Mouse (Mus musculus) cerebellum, adult (tissue): ENCODE measurements around the gene Spcs2.
"Not testable (repeated sequence)": the region's sequence is repeated elsewhere in the genome, so short reads cannot be mapped to it uniquely, and the experiment has no call there.

Experiments
- ATAC-seq: cut with Nextera tagmentation; 2 replicates; pipeline ENCODE4 v1.9.2; 2017; ENCODE audit warnings: mild to moderate bottlenecking, moderate library complexity, mixed read lengths; ENCODE audit not compliant: insufficient number of reproducible peaks, low FRiP score, low TSS enrichment

Spcs2 gene

GRCm38 (mm10) chr7:99826096-99826495, 37.2 kb downstream of the Spcs2 start:
- ATAC-seq = no peak

- no peak for ATAC-seq
Measured at GRCm38 (mm10) chr7:99825511-99825910, 37.8 kb downstream of the Spcs2 start.

- no peak for ATAC-seq
Measured at GRCm38 (mm10) chr7:99824649-99825483, 38.4 kb downstream of the Spcs2 start.

GRCm38 (mm10) chr7:99823045-99823663, 40.1 kb downstream of the Spcs2 start:
- ATAC-seq = no peak

- ATAC-seq = no peak
Measured at GRCm38 (mm10) chr7:99822426-99822825, 40.8 kb downstream of the Spcs2 start.

- ATAC-seq = no peak
Measured at GRCm38 (mm10) chr7:99821953-99822352, 41.3 kb downstream of the Spcs2 start.

- ATAC-seq = not testable (repeated sequence)
Measured at GRCm38 (mm10) chr7:99818181-99818725, 45.0 kb downstream of the Spcs2 start.

GRCm38 (mm10) chr7:99813394-99813793, 49.9 kb downstream of the Spcs2 start:
- no peak for ATAC-seq

GRCm38 (mm10) chr7:99811661-99812060, 51.6 kb downstream of the Spcs2 start:
- ATAC-seq = no peak

- ATAC-seq = no peak
Measured at GRCm38 (mm10) chr7:99810814-99811213, 52.4 kb downstream of the Spcs2 start.

GRCm38 (mm10) chr7:99807043-99807442, 56.2 kb downstream of the Spcs2 start:
- ATAC-seq = not testable (repeated sequence)

- no peak for ATAC-seq
Measured at GRCm38 (mm10) chr7:99805340-99805739, 57.9 kb downstream of the Spcs2 start.

- not testable (repeated sequence) for ATAC-seq
Measured at GRCm38 (mm10) chr7:99804033-99804432, 59.2 kb downstream of the Spcs2 start.

GRCm38 (mm10) chr7:99803535-99803934, 59.7 kb downstream of the Spcs2 start:
- no peak for ATAC-seq

GRCm38 (mm10) chr7:99799118-99799517, 64.1 kb downstream of the Spcs2 start:
- ATAC-seq = no peak

GRCm38 (mm10) chr7:99797911-99798647, 65.2 kb downstream of the Spcs2 start:
- ATAC-seq = no peak

- no peak for ATAC-seq
Measured at GRCm38 (mm10) chr7:99797261-99797660, 66.0 kb downstream of the Spcs2 start.

- no peak for ATAC-seq
Measured at GRCm38 (mm10) chr7:99796471-99796870, 66.8 kb downstream of the Spcs2 start.

GRCm38 (mm10) chr7:99795192-99795981, 67.9 kb downstream of the Spcs2 start:
- ATAC-seq = no peak

- ATAC-seq = no peak
Measured at GRCm38 (mm10) chr7:99794096-99794495, 69.2 kb downstream of the Spcs2 start.
